Mouse (Mus musculus): ENCODE results near the gene Emd. TPM values are rescaled to one million over a fixed set of nuclear protein-coding genes. Genes with fewer than 3 reads are reported as not detected.

The Emd gene
- total RNA-seq, 2 experiments from 2014 or later: 23.3 to 25.2 TPM

DNA sequence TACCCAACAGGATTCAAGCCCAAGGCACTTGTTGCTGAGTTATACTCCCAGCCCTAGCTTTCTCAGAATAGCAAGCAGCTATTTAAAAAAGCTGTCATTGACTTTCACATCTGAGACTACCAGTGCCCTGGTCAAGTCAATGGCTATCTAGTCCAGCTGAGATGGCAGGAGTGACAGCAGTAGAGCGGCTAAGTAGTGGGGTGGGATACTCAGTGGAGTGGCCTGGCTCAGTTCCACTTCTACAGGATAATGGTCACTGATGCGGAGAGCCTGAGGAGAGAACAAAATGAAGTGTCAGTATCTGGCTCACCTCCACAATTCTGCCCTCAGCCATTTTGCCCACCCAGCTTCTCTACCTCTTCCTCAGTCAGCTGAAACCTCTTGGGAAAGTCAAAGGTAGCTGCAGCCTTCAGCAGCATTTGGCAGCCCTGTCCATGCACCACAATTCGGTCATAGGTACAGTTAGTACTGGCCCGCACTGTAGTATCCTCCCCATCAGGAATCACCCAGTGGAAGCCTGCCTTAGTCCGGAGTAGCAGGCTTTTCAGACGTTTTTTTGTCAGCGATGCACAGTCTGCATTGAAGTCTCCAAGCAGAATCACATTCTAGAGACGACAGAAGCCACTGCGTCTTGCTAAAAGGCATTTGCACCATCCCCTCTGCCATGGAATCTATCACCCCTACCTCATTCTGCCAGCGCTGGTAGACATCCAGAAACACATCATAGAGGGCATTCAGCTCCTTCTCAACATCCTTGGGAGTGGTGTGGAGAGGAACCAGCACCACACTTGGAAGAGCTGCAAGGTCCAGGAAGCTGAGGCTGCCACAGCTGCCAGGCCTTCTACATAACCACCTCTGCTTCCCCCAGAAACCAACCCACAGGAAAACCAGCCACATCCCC lies 19.2 kb downstream of the Emd start:
- no peak for DNase-seq

DNA sequence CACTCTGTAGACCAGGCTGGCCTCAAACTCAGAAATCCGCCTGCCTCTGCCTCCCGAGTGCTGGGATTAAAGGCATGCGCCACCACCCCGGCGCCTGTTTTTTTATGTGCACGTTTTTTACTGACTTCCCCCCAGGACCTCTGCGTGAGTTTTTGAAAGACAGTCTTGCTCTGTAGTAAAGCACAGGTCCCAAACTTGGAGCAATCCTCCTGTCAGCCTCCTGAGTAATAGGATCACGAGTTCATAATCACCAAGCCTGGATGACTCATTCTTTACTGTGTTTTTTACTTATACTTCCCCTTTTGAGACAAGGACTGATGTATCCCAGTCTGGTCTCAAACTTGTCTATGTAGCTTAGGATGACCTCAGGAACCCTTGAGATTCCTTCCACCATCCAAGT lies 23.4 kb downstream of the Emd start:
- no peak for DNase-seq

DNA sequence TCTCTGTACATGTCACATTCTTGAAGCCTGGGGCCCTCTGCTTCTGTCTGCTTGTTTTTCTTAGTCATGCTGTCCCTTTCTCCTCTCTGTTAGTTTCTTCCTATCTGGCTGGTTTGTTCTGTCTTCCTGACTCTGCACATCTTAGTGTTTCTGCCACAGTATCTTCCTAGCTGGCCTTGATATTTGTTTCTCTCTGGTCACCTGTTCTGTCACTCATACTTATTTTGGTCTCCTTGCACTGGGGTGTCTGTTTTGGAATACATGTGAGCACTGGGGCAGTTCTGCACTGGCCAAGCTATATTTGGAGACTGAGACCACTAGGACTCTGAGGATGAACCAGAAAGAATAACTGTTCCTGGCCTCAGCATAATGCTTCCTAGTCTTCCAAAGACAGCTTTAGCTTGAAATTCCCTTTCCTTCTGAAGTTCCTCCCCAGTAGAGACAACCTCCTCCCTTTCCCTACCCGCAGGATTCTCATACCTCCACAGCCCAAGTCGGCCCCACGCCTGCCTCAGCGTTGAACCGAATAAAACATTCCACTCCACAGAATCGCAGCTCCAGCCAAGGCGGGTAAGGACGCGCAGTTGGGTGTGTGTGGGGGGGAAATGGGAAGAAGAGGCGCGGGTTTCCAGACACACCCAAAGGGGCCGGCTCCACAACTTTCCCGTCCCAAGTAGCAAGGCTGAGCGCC lies 26.7 kb downstream of the Emd start:
- no peak for DNase-seq

DNA sequence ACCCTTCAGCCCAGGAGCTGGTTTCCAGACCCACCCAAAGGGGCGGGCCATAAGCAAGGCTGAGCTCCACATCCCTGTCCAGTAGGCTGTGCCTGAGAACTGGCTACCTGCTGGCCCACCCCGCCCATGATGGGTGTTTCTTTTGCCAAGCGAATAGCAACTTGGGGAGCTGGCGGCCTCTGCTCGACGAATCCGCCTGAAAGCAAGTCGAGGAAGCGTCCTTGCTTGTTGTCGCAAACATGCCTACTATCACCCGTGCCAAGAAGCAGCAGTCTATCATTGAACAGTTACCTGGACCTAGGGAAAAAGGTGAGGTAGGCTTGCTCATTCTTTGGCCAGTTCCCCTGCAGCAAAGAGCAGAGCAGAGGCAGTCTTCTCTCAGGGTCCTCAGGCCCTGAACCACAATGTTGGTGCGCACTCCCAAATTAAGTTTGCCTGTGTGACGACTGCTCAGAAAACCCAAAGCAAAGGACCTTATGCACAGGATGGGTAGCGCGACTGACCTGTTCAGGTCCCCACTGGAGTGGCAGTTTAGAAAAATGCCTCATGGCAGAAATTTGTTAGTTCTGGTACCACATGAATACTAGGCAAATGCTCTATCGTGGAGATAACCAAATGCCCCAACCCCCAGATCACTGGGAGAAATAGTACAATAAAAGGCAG lies 27.4 kb downstream of the Emd start, which contains the start of the genes Taz and Dnase1l1:
Gene Taz, plus strand, starts transcription at position 181 of the 663 bp plus-strand sequence.
Gene Dnase1l1, minus strand, starts transcription at position 606 of the 663 bp plus-strand sequence.
- DNase-seq: peak; percentile 61

DNA sequence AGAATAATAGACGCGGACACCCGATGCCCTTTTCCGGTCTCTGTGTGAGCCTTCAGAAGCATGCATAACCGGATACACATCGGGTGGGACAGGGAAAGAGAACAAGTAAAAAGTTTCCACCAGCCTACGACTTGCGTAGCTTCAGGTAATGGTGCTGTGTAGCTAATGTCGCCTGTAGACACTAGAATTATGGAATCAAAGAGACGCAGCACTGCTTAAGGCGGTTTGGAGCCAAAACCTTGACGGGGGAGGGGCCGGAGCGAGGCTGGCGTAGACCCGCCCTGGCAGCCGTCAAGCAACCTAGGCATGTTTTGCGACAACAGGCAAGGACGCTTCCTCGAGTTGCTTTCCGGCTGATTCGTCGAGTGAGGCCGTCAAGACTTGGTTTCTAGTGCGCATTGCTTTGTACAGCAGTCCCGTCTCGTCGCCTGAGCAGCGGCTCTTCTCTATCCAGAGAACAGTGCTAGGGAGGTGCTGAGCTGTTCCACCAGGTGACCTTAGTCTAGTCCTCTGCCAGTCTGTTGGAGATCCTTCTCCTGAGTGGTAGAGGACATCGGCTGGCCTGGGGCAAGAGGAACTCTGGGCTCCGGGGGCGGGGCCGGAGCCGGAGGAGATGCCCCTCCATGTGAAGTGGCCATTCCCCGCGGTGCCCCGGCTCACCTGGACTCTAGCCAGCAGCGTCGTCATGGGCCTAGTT lies 28.1 kb downstream of the Emd start:
- peak; percentile 76 for DNase-seq

DNA sequence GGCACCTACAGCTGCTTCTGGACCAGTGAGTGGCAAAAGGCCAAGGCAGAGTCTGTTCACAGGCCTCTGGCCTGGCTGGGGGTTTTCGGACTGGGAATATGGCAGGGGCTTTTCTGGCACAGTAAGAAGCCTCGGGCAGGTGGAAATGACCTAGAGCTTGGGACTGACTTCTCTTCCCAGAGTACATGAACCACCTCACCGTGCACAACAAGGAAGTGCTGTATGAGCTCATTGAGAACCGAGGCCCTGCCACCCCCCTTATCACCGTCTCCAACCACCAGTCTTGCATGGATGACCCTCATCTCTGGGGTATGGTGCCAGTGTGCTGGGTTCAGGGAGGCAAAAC lies 28.6 kb downstream of the Emd start:
- DNase-seq: no peak

DNA sequence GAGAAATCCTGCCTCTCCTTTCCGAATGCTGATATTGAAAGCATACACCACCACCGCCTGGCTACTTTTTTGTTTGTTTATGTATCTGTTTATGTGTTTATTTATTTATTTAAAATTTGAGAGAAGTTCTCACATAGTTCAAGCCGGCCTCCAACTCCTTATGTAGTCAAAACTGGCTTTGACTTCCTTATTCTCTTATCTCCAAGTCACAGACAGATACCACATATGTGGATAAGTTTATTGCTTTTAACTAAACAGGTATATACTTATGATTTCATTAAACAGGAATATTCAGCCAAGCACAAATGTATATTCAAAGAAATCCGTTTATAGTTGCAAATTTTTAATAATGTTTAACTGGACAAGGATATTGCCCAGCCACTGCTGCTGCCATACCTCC lies 38.9 kb downstream of the Emd start:
- DNase-seq: no peak

DNA sequence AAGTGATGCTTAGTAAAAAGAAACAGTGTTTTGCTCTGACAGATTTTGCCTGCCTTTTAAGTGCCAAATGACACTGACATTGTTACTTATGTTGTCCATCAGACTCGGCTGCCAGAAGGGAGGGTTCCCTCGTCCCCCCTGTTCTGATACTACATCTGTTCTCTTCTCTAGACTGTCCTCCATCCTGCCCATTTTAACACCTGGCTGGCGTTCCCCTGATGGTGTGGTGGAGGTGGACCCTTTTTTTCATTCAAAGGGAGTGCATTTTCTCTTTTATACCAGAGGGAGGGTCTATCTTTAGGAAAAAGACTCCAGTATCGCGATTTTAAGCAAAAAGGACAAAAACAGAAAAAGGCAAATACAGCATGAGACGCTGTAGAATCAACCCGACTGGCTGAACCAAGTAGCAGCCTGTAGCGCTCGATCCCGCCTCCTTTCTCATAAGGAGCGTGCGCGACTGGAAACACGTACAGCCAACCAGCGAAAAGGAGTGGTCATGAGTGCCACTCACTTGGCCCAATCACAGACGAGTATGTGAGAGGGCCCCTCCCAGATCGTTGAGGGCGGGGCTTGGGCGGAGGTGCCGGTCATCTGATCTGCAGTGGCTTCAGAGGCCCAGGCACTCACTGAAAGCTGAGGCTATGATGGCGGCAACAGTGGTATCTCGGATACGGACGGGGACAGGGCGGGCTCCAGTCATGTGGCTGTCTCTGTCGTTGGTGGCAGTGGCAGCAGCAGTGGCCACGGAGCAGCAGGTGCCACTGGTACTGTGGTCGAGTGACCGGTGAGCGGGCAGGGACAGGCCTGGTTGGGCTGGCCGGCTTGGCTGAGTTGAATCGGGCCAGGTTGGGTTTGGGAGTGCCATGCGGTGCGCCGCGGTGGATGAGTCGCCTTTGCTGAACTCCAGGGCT lies 42.3 kb downstream of the Emd start, which contains the start of gene Atp6ap1:
Gene Atp6ap1, plus strand, starts transcription at position 560 of the 911 bp plus-strand sequence.
- peak; percentile 87 for DNase-seq

DNA sequence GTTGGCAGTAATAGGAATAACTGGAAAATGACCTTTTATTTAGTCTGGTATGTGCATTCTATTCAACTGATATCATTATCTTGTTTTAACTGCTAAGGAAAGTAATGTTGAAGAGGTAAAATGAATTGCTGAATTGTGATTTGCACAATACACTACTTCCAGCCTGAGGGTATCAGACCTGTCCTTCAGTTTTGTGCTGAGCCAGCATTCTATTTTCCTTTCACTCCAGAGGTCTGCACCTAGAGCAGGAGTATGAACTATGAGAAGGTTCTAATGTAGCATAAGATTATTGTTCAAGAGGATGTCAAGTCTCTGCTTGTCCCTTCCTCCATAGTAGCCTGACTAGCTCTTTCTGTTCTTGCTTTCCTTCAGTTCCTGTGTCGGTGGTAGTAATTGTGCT lies 43.9 kb downstream of the Emd start:
- DNase-seq: no peak

DNA sequence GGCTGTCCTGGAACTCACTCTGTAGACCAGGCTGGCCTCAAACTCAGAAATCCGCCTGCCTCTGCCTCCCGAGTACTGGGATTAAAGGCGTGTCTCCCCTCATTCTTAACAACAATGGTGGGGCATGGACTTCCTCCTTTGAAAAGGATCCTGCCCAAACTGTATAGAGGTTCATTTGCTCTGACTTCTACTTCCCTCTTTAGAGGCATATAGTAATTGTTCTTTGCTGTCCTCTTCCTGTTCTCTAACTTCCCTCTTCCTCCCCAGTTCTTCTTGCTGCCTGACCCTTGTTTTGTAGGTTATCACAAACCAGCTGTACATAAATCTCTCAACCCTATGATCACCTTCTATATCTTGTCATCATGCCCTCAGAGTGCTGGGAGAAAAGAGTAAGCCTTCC lies 45.2 kb downstream of the Emd start:
- DNase-seq: no peak

DNA sequence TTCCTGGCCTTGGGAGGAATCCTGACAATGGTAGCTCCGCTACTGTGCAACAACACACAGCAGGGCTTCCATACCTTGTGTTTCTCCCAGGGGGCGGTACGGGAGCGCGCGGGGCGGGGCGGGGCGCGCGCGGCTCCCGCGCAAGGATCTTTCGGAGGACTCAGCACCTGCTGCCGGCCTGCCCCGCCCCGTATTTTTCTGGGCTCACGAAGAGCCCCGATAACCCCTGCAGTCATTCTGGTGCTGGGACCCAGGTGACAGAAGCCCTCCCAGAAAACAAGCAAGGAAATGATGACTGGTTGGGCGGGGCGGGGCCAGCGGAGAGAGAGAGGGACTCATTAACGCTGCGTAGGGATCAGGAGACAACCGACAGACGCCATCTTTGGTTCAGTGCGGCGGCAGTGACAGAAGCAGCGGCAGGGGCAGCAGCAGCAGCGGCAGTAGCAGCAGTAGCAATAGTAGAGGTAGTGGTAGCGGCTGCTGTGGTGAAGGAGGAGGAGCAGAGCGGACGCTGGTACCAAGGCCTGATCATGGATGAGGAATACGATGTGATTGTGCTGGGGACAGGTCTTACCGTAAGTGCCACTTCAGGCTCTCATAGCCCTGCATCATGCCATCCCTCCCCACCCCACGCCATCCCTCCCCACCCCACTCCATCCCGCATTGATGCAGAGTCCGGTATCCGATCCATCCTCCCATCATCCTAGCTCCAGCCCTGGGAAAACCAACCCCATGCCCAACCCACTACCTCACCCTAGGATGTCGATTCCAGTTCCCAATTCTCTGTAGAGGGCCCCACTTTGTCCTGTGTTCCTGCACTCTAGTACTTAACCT lies 50.6 kb downstream of the Emd start, which contains the start of gene Gdi1:
Gene Gdi1, plus strand, starts transcription at position 132 of the 834 bp plus-strand sequence.
- peak; percentile 64 for DNase-seq

Small RNA genes within 50 kb of the gene (microRNA-seq; reads per million reads assigned to microRNA genes)
- 2.5 to 2.8 reads per million in 2 experiments for gene Mir7091

Other genes with a start within 250 kb of the Emd start
- 10 to 100 TPM; 44.3 to 52.2 TPM for gene Irak1, start 230.8 kb upstream of the Emd start, total RNA-seq (2021)
- gene Opn1mw, start 127.2 kb upstream of the Emd start, total RNA-seq (2021): not detected
- gene Mecp2, start 119.3 kb upstream of the Emd start, total RNA-seq (2021): 10 to 100 TPM; 32.5 to 38.9 TPM
- not detected for gene Tex28, start 86.8 kb upstream of the Emd start, total RNA-seq (2021)
- gene Tktl1, start 77.4 kb upstream of the Emd start, total RNA-seq (2021): not detected
- 100 to 1,000 TPM; 113 to 163 TPM for gene Flna, start 4.9 kb upstream of the Emd start, total RNA-seq (2021)
- gene Rpl10, start 16.1 kb downstream of the Emd start, total RNA-seq (2021): 100 to 1,000 TPM; 163 to 167 TPM
- gene Taz, start 27.2 kb downstream of the Emd start, total RNA-seq (2021): 10 to 100 TPM; 41.7 to 47.4 TPM
- gene Dnase1l1, start 27.6 kb downstream of the Emd start, total RNA-seq (2021): 10 to 100 TPM; 62.8 to 69.4 TPM
- gene Atp6ap1, start 42.4 kb downstream of the Emd start, total RNA-seq (2021): 10 to 100 TPM; 88.7 to 99.7 TPM
- 10 to 100 TPM; 44.8 to 50.9 TPM for gene Gdi1, start 50.3 kb downstream of the Emd start, total RNA-seq (2021)
- 10 to 100 TPM; 27.1 to 31.2 TPM for gene Fam50a, start 58.3 kb downstream of the Emd start, total RNA-seq (2021)
- gene Plxna3, start 74.4 kb downstream of the Emd start, total RNA-seq (2021): 1 to 10 TPM; 2.5 to 5.8 TPM
- gene Lage3, start 98.9 kb downstream of the Emd start, total RNA-seq (2021): 10 to 100 TPM; 40.6 to 45.2 TPM
- gene Ubl4a, start 118.5 kb downstream of the Emd start, total RNA-seq (2021): 10 to 100 TPM; 51.1 to 51.7 TPM
- 1 to 10 TPM; 4.8 to 5.6 TPM for gene Slc10a3, start 118.7 kb downstream of the Emd start, total RNA-seq (2021)
- 10 to 100 TPM; 18.3 to 18.4 TPM for gene Fam3a, start 138.6 kb downstream of the Emd start, total RNA-seq (2021)
- gene Ikbkg, start 138.6 kb downstream of the Emd start, total RNA-seq (2021): 10 to 100 TPM; 25.1 to 27.5 TPM
- 1 to 10 TPM; 6.9 to 8.2 TPM for gene G6pdx, start 174.5 kb downstream of the Emd start, total RNA-seq (2021)
- gene Gm6880, start 226.7 kb downstream of the Emd start, total RNA-seq (2021): not detected